Mouse (Mus musculus): ENCODE measurements at regions not wholly inside any gene's neighbourhood (a gene's known extent, or its start where the extent isn't known, plus 50 kb on each side); places are given as distances from the start of the nearest gene placed in this dataset.
A peak's percentile ranks its signal among the peaks of the same experiment; 100 is the strongest.
"Not testable (repeated sequence)": the region's sequence is repeated elsewhere in the genome, so short reads cannot be mapped to it uniquely, and the experiment has no call there.

- no peak for DNase-seq
Observed at GRCm38 (mm10) chr6:53233777-53234176, 53.3 kb upstream of the Creb5 start.

- no peak for DNase-seq
Observed at GRCm38 (mm10) chr6:53232616-53233015, 54.5 kb upstream of the Creb5 start.

- DNase-seq: no peak
Observed at GRCm38 (mm10) chr6:53229350-53229749, 57.7 kb upstream of the Creb5 start.

GRCm38 (mm10) chr6:53222104-53222503 lies 65.0 kb upstream of the Creb5 start:
- DNase-seq: no peak

GRCm38 (mm10) chr6:53221668-53222005 lies 65.4 kb upstream of the Creb5 start:
- DNase-seq: no peak

- no peak for DNase-seq
Observed at GRCm38 (mm10) chr6:53220784-53221667, 66.0 kb upstream of the Creb5 start.

GRCm38 (mm10) chr6:53218871-53219286 lies 68.2 kb upstream of the Creb5 start:
- peak; percentile 39 for DNase-seq

GRCm38 (mm10) chr6:53217234-53218015 lies 69.6 kb upstream of the Creb5 start:
- DNase-seq: peak; percentile 73

GRCm38 (mm10) chr6:53216715-53217114 lies 70.4 kb upstream of the Creb5 start:
- no peak for DNase-seq

- no peak for DNase-seq
Observed at GRCm38 (mm10) chr6:53211420-53211819, 75.7 kb upstream of the Creb5 start.

GRCm38 (mm10) chr6:53209398-53209797 lies 77.7 kb upstream of the Creb5 start:
- DNase-seq: no peak

GRCm38 (mm10) chr6:53208474-53208873 lies 78.6 kb upstream of the Creb5 start:
- no peak for DNase-seq

- no peak for DNase-seq
Observed at GRCm38 (mm10) chr6:53207781-53208180, 79.3 kb upstream of the Creb5 start.

GRCm38 (mm10) chr6:53207361-53207760 lies 79.7 kb upstream of the Creb5 start:
- no peak for DNase-seq

- no peak for DNase-seq
Observed at GRCm38 (mm10) chr6:53201281-53201956, 85.7 kb upstream of the Creb5 start.

- DNase-seq: no peak
Observed at GRCm38 (mm10) chr6:53199474-53199873, 87.6 kb upstream of the Creb5 start.

GRCm38 (mm10) chr6:53182131-53182530 lies 104.9 kb upstream of the Creb5 start:
- not testable (repeated sequence) for DNase-seq

GRCm38 (mm10) chr6:53164423-53164841 lies 96.0 kb upstream of the Jazf1 start:
- peak; percentile 42 for DNase-seq

GRCm38 (mm10) chr6:53163091-53163490 lies 94.7 kb upstream of the Jazf1 start:
- DNase-seq: no peak

- no peak for DNase-seq
Observed at GRCm38 (mm10) chr6:53161627-53162026, 93.2 kb upstream of the Jazf1 start.

GRCm38 (mm10) chr6:53154621-53155020 lies 86.2 kb upstream of the Jazf1 start:
- DNase-seq: no peak

- DNase-seq: no peak
Observed at GRCm38 (mm10) chr6:53147478-53147877, 79.0 kb upstream of the Jazf1 start.

Measured in heart, postnatal 4 days (tissue).